Mouse (Mus musculus) liver, postnatal 0 days (tissue): ENCODE data around the gene Pam. TPM values are rescaled to one million over a fixed set of nuclear protein-coding genes. Genes with fewer than 3 reads are reported as not detected.

Experiments used
- ATAC-seq: fragments of 200-750 bp; cut with Nextera tagmentation; 2 replicates; pipeline ENCODE4 v1.8.0; 2017; ENCODE audit warnings: mild to moderate bottlenecking, moderate library complexity
- DNase-seq: peaks from one replicate; pipeline ENCODE4 v3.0.0-alpha.2; 2016
- H3K27ac ChIP-seq: fragments of 300-500 bp; sonication (generic); 2 replicates; pipeline ENCODE4 v1.5.1; 2014; ENCODE audit warnings: antibody characterized with exemption, moderate library complexity, mild to moderate bottlenecking, low read depth
- H3K27me3 ChIP-seq: fragments of 300-500 bp; sonication (generic); 2 replicates; pipeline ENCODE4 v1.6.1; 2014; ENCODE audit warnings: low read length, control low read depth, mixed read lengths; ENCODE audit not compliant: insufficient read depth
- H3K36me3 ChIP-seq: fragments of 300-500 bp; sonication (generic); replicated peaks from 2 replicates; pipeline ENCODE4 v1.6.1; 2014; ENCODE audit warnings: mild to moderate bottlenecking, control low read depth, low read length, moderate library complexity, mixed read lengths; ENCODE audit not compliant: insufficient read depth
- H3K4me1 ChIP-seq: fragments of 300-500 bp; sonication (generic); 2 replicates; pipeline ENCODE4 v1.6.1; 2014; ENCODE audit warnings: antibody characterized with exemption, mild to moderate bottlenecking, control low read depth; ENCODE audit not compliant: insufficient read depth
- H3K4me2 ChIP-seq: fragments of 300-500 bp; sonication (generic); 2 replicates; pipeline ENCODE4 v1.6.1; 2014; ENCODE audit warnings: low read depth, mild to moderate bottlenecking, low read length, moderate library complexity, mixed read lengths
- H3K4me3 ChIP-seq: fragments of 300-500 bp; sonication (generic); 2 replicates; pipeline ENCODE4 v1.5.1; 2014; ENCODE audit warnings: low read depth, low read length
- H3K9ac ChIP-seq: fragments of 300-500 bp; sonication (generic); replicated peaks from 2 replicates; pipeline ENCODE4 v1.6.1; 2014; ENCODE audit warnings: mild to moderate bottlenecking, moderate library complexity
- H3K9me3 ChIP-seq: fragments of 300-500 bp; sonication (generic); 2 replicates; pipeline ENCODE4 v1.6.1; 2016; ENCODE audit warnings: mild to moderate bottlenecking, control low read depth, low read length, mixed read lengths
- CTCF ChIP-seq: sonication (generic); IDR thresholded peaks from 2 replicates; pipeline ENCODE4 v1.5.1; 2016; ENCODE audit warnings: antibody characterized with exemption, low read depth
- EP300 ChIP-seq: IDR thresholded peaks from 2 replicates; pipeline ENCODE4 v1.6.1; 2016; ENCODE audit warnings: antibody characterized with exemption, low read depth, mild to moderate bottlenecking
- WGBS: fragments of 180-500 bp; shearing (Covaris S2); extraction: QIAGEN DNeasy Blood & Tissue Kit; methylation state at CpG from one replicate; pipeline ENCODE4 v1.1.7; 2014; ENCODE audit not compliant: insufficient replicate concordance; 5-methylcytosine and 5-hydroxymethylcytosine counted together
- polyA plus RNA-seq: library from polyadenylated mRNA; unstranded; fragments of >200 nt; fragmentation: Nextera tagmentation; extraction: Ambion mirVana; gene quantifications from 2 replicates; pipeline ENCODE4 v1.2.1, GENCODE M21; 2015

Gene Pam
- polyA plus RNA-seq, 1 experiment from 2014 or later = 21.8 TPM

DNA sequence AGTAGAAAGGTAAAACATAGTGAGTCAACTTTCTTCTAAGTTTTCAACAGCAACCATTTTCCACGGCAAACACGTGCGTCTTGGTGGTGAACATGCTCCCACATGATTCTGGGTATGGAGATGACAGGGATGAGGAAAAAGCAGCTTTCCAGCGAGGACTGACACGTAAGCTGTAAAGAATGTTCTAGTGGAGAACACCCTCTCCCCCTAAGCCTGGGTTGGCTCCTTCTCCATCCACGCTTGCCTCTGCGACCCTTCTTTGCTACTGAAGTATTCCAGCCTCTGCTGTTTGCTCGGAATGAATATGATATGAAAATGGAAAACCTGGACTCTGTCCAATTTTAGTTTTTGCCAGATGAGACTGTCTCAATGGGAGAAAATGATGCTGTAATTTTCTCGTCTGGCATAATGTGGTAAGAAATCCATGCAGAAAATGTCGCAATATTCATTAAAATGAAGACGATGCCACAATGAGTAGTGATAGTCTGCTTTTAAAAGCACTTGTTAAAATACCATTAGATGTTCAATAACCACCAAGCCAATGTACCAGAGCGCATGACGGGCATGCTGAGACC lies 243.8 kb downstream of the Pam start:
- no peaks in the 10 kb centered on the region for H3K36me3 ChIP-seq
- ATAC-seq (no peak), DNase-seq (no peak)
- no peak overlapping the region for H3K27ac ChIP-seq
- H3K4me2 ChIP-seq = no peak overlapping the region
- no peak overlapping the region for H3K9ac ChIP-seq
- H3K4me1 ChIP-seq = no peaks in the 10 kb centered on the region
- no peaks in the 10 kb centered on the region for H3K9me3 ChIP-seq
- no peak overlapping the region for H3K4me3 ChIP-seq
- WGBS = 81% methylated on average over 13 of the region's 13 CpGs
- TF ChIP-seq CTCF = no peak
- TF ChIP-seq EP300 = no peak
- no peaks in the 10 kb centered on the region for H3K27me3 ChIP-seq

- no peak for TF ChIP-seq EP300
These were observed 246.7 kb downstream of the Pam start for GRCm38 (mm10) chr1:97848601-97849241.

DNA sequence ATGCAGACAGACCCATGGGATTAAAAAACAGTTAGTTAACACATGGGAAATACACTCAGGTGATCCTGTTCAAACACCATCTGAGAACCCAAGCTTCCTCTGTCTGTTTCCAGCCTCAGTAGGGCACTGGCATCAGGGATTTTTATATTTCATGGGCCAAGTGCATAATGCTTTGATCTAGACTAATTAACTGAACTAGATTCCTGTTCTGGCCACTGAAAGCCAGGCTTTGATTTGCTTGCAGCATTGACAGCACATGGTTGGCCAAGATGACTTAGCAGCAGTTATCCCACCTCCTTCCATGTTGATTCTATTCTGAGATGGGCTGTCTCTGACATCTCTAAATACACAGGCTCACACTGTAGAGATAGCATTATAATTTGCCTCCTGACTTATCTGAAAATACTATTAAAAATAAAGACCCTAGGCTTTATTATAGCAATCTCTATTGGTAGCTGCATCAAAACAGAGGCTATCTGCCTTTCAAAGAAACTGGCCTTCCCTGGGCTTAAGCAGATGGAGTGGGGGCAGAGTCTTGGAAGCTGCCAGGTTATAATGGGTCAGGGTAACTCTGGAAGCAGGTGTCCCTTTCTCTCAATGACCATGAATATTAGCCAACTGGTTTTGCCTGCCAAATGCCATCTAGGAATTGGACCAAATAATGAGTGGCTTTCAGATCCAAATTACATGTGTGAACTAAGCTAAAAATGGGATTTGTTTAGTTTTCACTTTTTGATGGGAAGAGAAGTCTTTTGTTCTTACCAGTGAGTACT lies 252.0 kb downstream of the Pam start:
- Histone ChIP-seq H3K27me3 (no peaks in the 10 kb centered on the region), H3K4me3 (no peak overlapping the region), H3K36me3 (no peaks in the 10 kb centered on the region), H3K9me3 (no peaks in the 10 kb centered on the region), H3K4me2 (no peak overlapping the region), H3K9ac (no peak overlapping the region), H3K4me1 (no peaks in the 10 kb centered on the region), H3K27ac (no peak overlapping the region)
- TF ChIP-seq CTCF = no peak
- DNase-seq (no peak), ATAC-seq (no peak)

More at GRCm38 (mm10) chr1:97848601-97849241, 246.7 kb downstream of the Pam start:
- no peak overlapping the region for H3K27ac ChIP-seq
- WGBS = 70% methylated on average over 14 of the region's 14 CpGs
- no peaks in the 10 kb centered on the region for H3K4me1 ChIP-seq
- no peak overlapping the region for H3K4me2 ChIP-seq
- ATAC-seq (no peak), DNase-seq (no peak)
- no peaks in the 10 kb centered on the region for H3K9me3 ChIP-seq
- H3K36me3 ChIP-seq = no peaks in the 10 kb centered on the region
- no peak overlapping the region for H3K9ac ChIP-seq
- no peak overlapping the region for H3K4me3 ChIP-seq
- no peaks in the 10 kb centered on the region for H3K27me3 ChIP-seq

- Histone ChIP-seq H3K4me3 (no peak overlapping the region), H3K27me3 (no peaks in the 10 kb centered on the region), H3K27ac (no peak overlapping the region), H3K36me3 (no peaks in the 10 kb centered on the region), H3K9ac (no peak overlapping the region), H3K9me3 (no peaks in the 10 kb centered on the region), H3K4me1 (no peaks in the 10 kb centered on the region), H3K4me2 (no peak overlapping the region)
- TF ChIP-seq CTCF (no peak), EP300 (no peak)
- DNase-seq (no peak), ATAC-seq (no peak)
- 78% methylated on average over 5 of the region's 5 CpGs for WGBS
These were observed 261.1 kb downstream of the Pam start for GRCm38 (mm10) chr1:97834354-97834822.

DNA sequence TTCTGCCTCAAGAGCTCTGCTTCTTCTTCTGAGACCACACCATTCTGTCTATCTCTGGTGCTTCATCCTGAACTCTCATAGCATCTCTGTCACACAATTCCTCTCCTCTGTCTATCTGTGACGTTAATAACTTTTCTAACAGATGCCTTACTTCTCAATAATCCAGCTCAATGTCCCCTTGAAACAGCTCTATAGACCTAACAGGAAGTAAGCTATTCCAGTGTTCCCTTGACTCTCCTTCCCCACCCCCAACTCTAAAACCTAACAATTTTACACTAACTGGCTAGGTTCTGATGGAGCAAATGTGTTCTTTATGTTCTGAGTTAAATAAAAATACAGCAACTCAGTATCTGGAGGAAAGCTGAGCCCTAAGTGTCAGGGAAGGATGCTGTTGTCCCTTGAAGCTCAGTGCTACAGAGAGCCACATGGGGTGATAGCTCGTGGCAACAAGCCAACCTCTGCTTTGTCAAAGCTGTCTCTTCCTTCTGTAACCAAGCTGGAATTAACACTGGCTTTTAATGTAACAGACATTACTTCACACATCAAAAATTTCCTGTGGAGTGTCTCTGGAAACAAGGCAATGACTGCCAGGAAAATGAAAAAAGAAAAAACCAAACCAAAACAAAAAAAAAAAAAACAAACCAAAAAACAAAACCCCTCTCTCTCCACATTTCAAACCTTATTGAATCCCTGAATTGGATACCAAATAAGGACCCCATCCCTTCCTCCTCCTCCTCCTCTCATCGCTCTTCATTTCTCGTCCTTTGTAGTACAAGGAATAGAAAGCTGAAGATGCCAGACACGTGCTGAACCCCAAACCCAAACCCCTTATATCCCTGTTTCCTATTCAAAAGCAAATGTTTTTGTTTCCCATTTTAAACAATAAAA lies 261.7 kb downstream of the Pam start:
- 75% methylated on average over 5 of the region's 5 CpGs for WGBS
- no peak overlapping the region for H3K9ac ChIP-seq
- H3K4me1 ChIP-seq = no peaks in the 10 kb centered on the region
- H3K27ac ChIP-seq = no peak overlapping the region
- TF ChIP-seq EP300 (no peak), CTCF (no peak)
- no peak overlapping the region for H3K4me2 ChIP-seq
- no peak for DNase-seq
- no peak for ATAC-seq
- H3K9me3 ChIP-seq = no peaks in the 10 kb centered on the region
- no peak overlapping the region for H3K4me3 ChIP-seq
- no peaks in the 10 kb centered on the region for H3K36me3 ChIP-seq
- H3K27me3 ChIP-seq = no peaks in the 10 kb centered on the region

- H3K4me1 ChIP-seq = no peaks in the 10 kb centered on the region
- 90% methylated on average over 5 of the region's 5 CpGs for WGBS
- H3K36me3 ChIP-seq = no peaks in the 10 kb centered on the region
- H3K4me3 ChIP-seq = no peak overlapping the region
- no peak overlapping the region for H3K9ac ChIP-seq
- H3K27ac ChIP-seq = no peak overlapping the region
- no peaks in the 10 kb centered on the region for H3K27me3 ChIP-seq
- TF ChIP-seq CTCF = no peak
- no peak for TF ChIP-seq EP300
- H3K4me2 ChIP-seq = no peak overlapping the region
- ATAC-seq (no peak), DNase-seq (no peak)
- no peaks in the 10 kb centered on the region for H3K9me3 ChIP-seq
These were observed 267.4 kb downstream of the Pam start for GRCm38 (mm10) chr1:97828087-97828486.
